Comparison of ENCODE assay signal across 19 mouse cellular contexts in genomic region chr7:127667171-127667570, GRCm38 (mm10). TPM values are rescaled to one million over a fixed set of nuclear protein-coding genes. Genes with fewer than 3 reads are reported as not detected.
"Had no signal": no experiment of that assay in that cellular context is flagged by ENCODE, and none has a peak within 500 bp of the region (broad histone marks: within the 10 kb centered on the region; RNA-seq: fewer than 3 reads in every experiment).

No protein-coding gene starts in this region.

- H3K4me1 ChIP-seq: intestine, embryonic 15.5 days; midbrain, embryonic 12.5 days; midbrain, embryonic 15.5 days; neural tube, embryonic 13.5 days had no signal

- H3K27me3 ChIP-seq: intestine, embryonic 15.5 days; liver, embryonic 13.5 days; midbrain, embryonic 12.5 days; midbrain, embryonic 15.5 days; neural tube, embryonic 13.5 days had no signal

- ATAC-seq: midbrain, embryonic 15.5 days had no signal

- H3K27ac ChIP-seq: intestine, embryonic 15.5 days; liver, embryonic 13.5 days; midbrain, embryonic 12.5 days; midbrain, embryonic 15.5 days; neural tube, embryonic 13.5 days had no signal

- H3K4me3 ChIP-seq: intestine, embryonic 15.5 days; liver, embryonic 13.5 days; midbrain, embryonic 12.5 days; midbrain, embryonic 15.5 days; myocyte; neural tube, embryonic 13.5 days had no signal

- DNase-seq: kidney, adult 18-20 months; kidney, adult 9 months; kidney, postnatal 25 days; liver, embryonic 13.5 days; lung, adult 2 months; lung, postnatal 14 days; lung, postnatal 4 days; retina, postnatal 1 day; right cerebral cortex, postnatal 25 days; spleen, adult 18-20 months; thymus, adult 18-20 months; thymus, postnatal 36 days had no signal

- H3K4me2 ChIP-seq: intestine, embryonic 15.5 days; liver, embryonic 13.5 days; midbrain, embryonic 12.5 days; midbrain, embryonic 15.5 days; neural tube, embryonic 13.5 days had no signal

- H3K9me3 ChIP-seq: intestine, embryonic 15.5 days; liver, embryonic 13.5 days; midbrain, embryonic 12.5 days; midbrain, embryonic 15.5 days; neural tube, embryonic 13.5 days had no signal

- H3K36me3 ChIP-seq: liver, embryonic 13.5 days had no signal

- H3K9ac ChIP-seq: intestine, embryonic 15.5 days; liver, embryonic 13.5 days; midbrain, embryonic 12.5 days; midbrain, embryonic 15.5 days; neural tube, embryonic 13.5 days had no signal

RNA-seq across cellular contexts. Expression of gene Ctf1, which starts 45.4 kb away (rescaled TPM):
- total RNA-seq: monocyte, adult 5-6 weeks; neutrophil, adult 5-6 weeks had no signal
